25 mouse cellular contexts compared by ENCODE assay signal in the genomic region with DNA sequence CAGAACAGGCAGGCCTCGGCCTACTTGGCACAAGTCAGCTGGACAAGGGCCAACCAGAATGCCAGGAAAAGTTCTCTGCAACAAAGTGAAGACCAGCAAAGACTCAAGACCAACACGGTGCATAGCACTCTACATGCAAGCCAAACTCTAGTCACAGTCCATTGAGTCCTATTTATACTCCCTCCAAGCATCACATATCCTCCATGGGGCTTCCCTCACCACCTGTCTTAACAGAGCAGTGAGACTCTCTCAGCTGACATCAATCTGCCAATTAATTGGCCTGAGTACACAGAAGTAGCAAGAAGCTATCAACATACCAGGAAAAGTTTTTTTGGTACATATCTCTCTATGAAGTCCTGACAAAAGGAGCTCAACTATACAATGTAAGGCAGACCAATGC. TPM values are rescaled to one million over a fixed set of nuclear protein-coding genes. Genes with fewer than 3 reads are reported as not detected.
A peak's percentile ranks its signal among the peaks of the same experiment; 100 is the strongest.
DNase-seq lines count a peak whose midpoint lies in the region; ATAC-seq and TF ChIP-seq lines count a peak whose summit lies in the region.
"Not testable (repeated sequence)": the region's sequence is repeated elsewhere in the genome, so short reads cannot be mapped to it uniquely, and the experiment has no call there.
"Had no signal": no experiment of that assay in that cellular context is flagged by ENCODE, and none has a peak within 500 bp of the region (broad histone marks: within the 10 kb centered on the region; RNA-seq: fewer than 3 reads in every experiment).

No protein-coding gene starts in this region.

- not testable (repeated sequence) for H3K79me2 ChIP-seq in liver, adult 2 months (ENCODE audit: control insufficient read depth, insufficient read depth, low read length)

- H3K27ac ChIP-seq in kidney, postnatal 0 days; liver, adult 2 months (replicated peaks; ENCODE audit: insufficient read depth, low read depth, low read length): not testable (repeated sequence)

- H3K27me3 ChIP-seq in kidney, postnatal 0 days (ENCODE audit: insufficient read depth, low read length); liver, adult 2 months (ENCODE audit: control insufficient read depth, insufficient read depth, low read length): not testable (repeated sequence)

- 55% methylated on average over 2 of the region's 2 CpGs for WGBS in kidney, postnatal 0 days
- 21% methylated on average over 2 of the region's 2 CpGs for WGBS in liver, adult 2 months

- TF ChIP-seq CTCF in kidney, postnatal 0 days (IDR thresholded peaks at IDR 0.05; ENCODE audit: low read depth); liver, adult 2 months (IDR thresholded peaks at IDR 0.05; ENCODE audit: low read depth, low read length): not testable (repeated sequence)

- H3K4me2 ChIP-seq in kidney, postnatal 0 days (ENCODE audit: low read length), result not testable (repeated sequence)

- not testable (repeated sequence) for H3K4me3 ChIP-seq in kidney, postnatal 0 days (replicated peaks; ENCODE audit: low read depth, low read length); liver, adult 2 months (ENCODE audit: insufficient read depth, low read depth, low read length)

- H3K36me3 ChIP-seq in kidney, postnatal 0 days (ENCODE audit: insufficient read depth, low read length); liver, adult 2 months (ENCODE audit: control insufficient read depth, insufficient read depth, low read length): not testable (repeated sequence)

- not testable (repeated sequence) for H3K4me1 ChIP-seq in kidney, postnatal 0 days (replicated peaks; ENCODE audit: insufficient read depth, low read length); liver, adult 2 months (ENCODE audit: control insufficient read depth, insufficient read depth, low read length)

- not testable (repeated sequence) for H3K9me3 ChIP-seq in kidney, postnatal 0 days (replicated peaks; ENCODE audit: low read length)

- ATAC-seq in kidney, postnatal 0 days (replicated peaks; ENCODE audit: low FRiP score, low read depth), result 0 out of 2 replicates have a peak, but pooled peaks have one; percentile 57

- H3K9ac ChIP-seq in kidney, postnatal 0 days (ENCODE audit: low read depth, low read length); liver, adult 2 months (ENCODE audit: low read depth, low read length): not testable (repeated sequence)

- TF ChIP-seq POLR2A in liver, adult 2 months (IDR thresholded peaks at IDR 0.05; ENCODE audit: extremely low read depth, insufficient read depth, low read length), result not testable (repeated sequence)

- DNase-seq in adrenal gland, adult 2 months, result peak; percentile 17
- peak; percentile 31 for DNase-seq in adrenal gland, postnatal 14 days
- peak; percentile 2 to 8 for DNase-seq in cerebellum, postnatal 14 days
- peak; percentile 9 for DNase-seq in kidney, adult 9 months
- DNase-seq in kidney, postnatal 0 days (ENCODE audit: low spot score), result peak; percentile 24
- peak; percentile 13 for DNase-seq in liver, adult 2 months (ENCODE audit: extremely low read depth, low read depth, low spot score)

RNA-seq across cellular contexts. Expression of gene H2-M10.5, which starts 7.3 kb away (rescaled TPM):
- total RNA-seq in adrenal gland, adult 2 months (2021), result not detected
- not detected in 2 replicates for polyA plus RNA-seq in adrenal gland, adult 2 months (2012; rRNA removed)
- not detected in 2 replicates for total RNA-seq in adrenal gland, postnatal 14 days (2021)
- polyA plus RNA-seq in kidney, postnatal 0 days (2015; fragmentation: Nextera tagmentation; extraction: Ambion mirVana), result not detected in 2 replicates
- total RNA-seq in liver, adult 2 months (2014; rRNA removed), result not detected in 2 replicates
- not detected in 2 replicates for polyA plus RNA-seq in liver, adult 2 months (2012; rRNA removed)
- total RNA-seq: adrenal gland, adult 18-20 months; adrenal gland, postnatal 25 days; adrenal gland, postnatal 4 days; CH12.LX; common myeloid progenitor, adult 5-6 weeks; G1E had no signal
- polyA plus RNA-seq: activated CD4-positive, CD25-positive, alpha-beta regulatory T cell, adult 4 months; brain, embryonic 14.5 days; CD4-positive, CD25-positive, alpha-beta regulatory T cell, adult 4 months; embryonic facial prominence, embryonic 11.5 days; embryonic facial prominence, embryonic 13.5 days; embryonic facial prominence, embryonic 15.5 days; erythroblast, embryonic 14.5 days; forebrain, embryonic 10.5 days; forebrain, embryonic 12.5 days; forebrain, embryonic 14.5 days; forebrain, embryonic 16.5 days; frontal cortex, adult 2 months; G1E; Patski had no signal

RNA-seq across cellular contexts. Expression of gene H2-M10.6, which starts 46.6 kb away (rescaled TPM):
- not detected for total RNA-seq in adrenal gland, adult 2 months (2021)
- not detected in 2 replicates for polyA plus RNA-seq in adrenal gland, adult 2 months (2012; rRNA removed)
- total RNA-seq in adrenal gland, postnatal 14 days (2021), result not detected in 2 replicates
- not detected in 2 replicates for polyA plus RNA-seq in kidney, postnatal 0 days (2015; fragmentation: Nextera tagmentation; extraction: Ambion mirVana)
- not detected in 2 replicates for total RNA-seq in liver, adult 2 months (2014; rRNA removed)
- polyA plus RNA-seq in liver, adult 2 months (2012; rRNA removed), result not detected in 2 replicates
- total RNA-seq: adrenal gland, adult 18-20 months; adrenal gland, postnatal 25 days; adrenal gland, postnatal 4 days; CH12.LX; common myeloid progenitor, adult 5-6 weeks; G1E had no signal
- polyA plus RNA-seq: activated CD4-positive, CD25-positive, alpha-beta regulatory T cell, adult 4 months; brain, embryonic 14.5 days; CD4-positive, CD25-positive, alpha-beta regulatory T cell, adult 4 months; embryonic facial prominence, embryonic 11.5 days; embryonic facial prominence, embryonic 13.5 days; embryonic facial prominence, embryonic 15.5 days; erythroblast, embryonic 14.5 days; forebrain, embryonic 10.5 days; forebrain, embryonic 12.5 days; forebrain, embryonic 14.5 days; forebrain, embryonic 16.5 days; frontal cortex, adult 2 months; G1E; Patski had no signal
